Mouse (Mus musculus): Measurements from ENCODE around the gene A930033H14Rik. TPM values are rescaled to one million over a fixed set of nuclear protein-coding genes. Genes with fewer than 3 reads are reported as not detected.
A peak's percentile ranks its signal among the peaks of the same experiment; 100 is the strongest.

A930033H14Rik gene
- polyA plus RNA-seq, 1 experiment, result 1.8 TPM

DNA sequence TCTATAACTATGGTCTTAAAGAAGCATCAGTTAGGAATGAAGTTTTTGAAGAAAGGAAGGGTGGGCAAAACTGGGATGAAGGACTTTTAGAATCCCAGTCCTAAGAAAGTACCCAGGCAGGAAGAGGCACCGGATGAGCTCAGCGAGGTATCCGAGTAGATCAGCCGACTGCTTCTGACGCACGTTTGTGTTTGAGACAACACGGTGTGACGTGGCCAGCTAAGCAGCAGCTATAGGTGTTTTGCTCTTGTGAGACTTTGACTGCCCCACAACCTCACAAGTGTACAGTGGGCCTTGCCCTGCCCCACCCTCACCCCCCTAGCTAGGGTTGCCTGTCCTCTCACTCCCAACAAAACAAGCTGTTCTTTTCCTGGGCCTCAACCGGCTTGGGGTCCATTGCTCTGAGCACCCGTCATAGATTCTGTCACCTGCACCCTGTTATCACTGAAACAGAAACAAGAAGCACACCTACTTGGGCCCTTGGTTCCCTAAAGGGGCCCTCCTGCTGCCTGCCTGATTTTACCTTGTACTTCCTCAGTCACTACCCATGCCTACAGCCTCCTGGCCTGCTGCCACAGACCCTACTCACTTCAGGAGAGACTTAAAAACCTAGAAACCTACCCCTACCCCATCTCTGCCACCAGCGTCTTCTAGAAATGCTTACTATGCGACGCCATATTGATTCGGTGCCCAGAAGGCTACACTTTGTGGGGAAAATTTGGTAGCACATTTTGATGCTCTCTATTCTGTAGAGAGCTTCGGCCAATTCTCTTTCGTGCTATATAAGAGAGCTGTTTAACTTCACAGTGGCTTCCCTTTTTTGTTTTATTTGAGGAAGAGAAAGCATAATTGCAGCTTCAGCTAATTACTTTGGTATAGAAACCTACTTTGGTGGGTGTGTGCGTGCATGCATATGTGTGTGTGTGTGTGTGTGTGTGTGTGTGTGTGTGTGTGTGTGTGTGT, 39.5 kb upstream of the A930033H14Rik start:
- no peak for TF ChIP-seq POLR2A (IDR thresholded peaks at IDR 0.05; ENCODE audit: borderline replicate concordance, low read depth, low read length)
- no peak for TF ChIP-seq CTCF (IDR thresholded peaks at IDR 0.05; ENCODE audit: low read depth, low read length)
- Histone ChIP-seq H3K4me1 (ENCODE audit: control insufficient read depth, insufficient read depth, low read length) (peaks cover 38% of the 10 kb centered on the region), H3K4me3 (ENCODE audit: insufficient read depth, low read length) (peak overlapping the region; percentile 14), H3K27ac (ENCODE audit: insufficient read depth, low read depth, low read length) (peak overlapping the region; percentile 95)

GRCm38 (mm10) chr10:69251254-69251653, 38.4 kb upstream of the A930033H14Rik start:
- no peak for TF ChIP-seq POLR2A (IDR thresholded peaks at IDR 0.05; ENCODE audit: borderline replicate concordance, low read depth, low read length)
- TF ChIP-seq CTCF (IDR thresholded peaks at IDR 0.05; ENCODE audit: low read depth, low read length), result no peak

DNA sequence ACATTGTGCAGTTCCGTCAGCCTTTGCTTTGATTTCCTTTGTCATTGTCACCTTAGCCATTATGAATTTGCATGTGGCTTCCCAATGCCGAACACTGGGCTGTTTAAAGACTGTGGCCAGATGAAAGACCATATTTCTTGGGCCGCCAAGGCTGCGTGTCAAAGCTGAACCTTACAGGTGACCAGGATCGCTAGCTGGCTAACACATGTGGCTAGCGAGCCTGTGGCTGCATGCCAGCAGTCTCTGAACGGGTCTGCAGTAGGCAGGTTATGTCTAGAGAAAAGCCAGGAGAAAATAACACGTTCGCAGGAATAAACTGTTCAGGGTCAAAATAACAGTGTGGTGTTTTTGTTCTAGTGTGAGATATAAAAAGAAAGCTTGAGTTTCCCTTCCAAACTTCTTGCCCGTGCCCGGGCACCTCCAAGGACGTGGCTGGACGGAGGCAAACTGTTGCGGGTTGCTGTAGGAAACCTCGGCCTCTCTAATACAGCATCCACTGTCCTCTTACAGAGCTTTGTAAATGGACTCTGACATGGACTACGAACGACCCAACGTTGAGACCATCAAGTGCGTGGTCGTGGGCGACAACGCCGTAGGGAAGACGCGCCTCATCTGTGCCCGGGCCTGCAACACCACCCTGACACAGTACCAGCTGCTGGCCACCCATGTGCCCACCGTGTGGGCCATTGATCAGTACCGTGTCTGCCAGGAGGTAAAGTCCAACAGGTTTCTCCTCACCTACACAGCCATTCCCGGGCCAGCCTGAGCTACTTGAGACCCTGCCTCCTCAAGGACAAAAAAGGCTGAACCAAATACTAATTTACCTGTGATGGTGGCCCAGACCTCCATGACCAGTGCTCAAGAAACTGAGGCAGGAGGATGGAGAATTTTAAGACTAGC, 35.6 kb upstream of the A930033H14Rik start:
- no peak overlapping the region for H3K4me3 ChIP-seq (ENCODE audit: insufficient read depth, low read length)
- H3K4me1 ChIP-seq (ENCODE audit: control insufficient read depth, insufficient read depth, low read length), result peaks cover 32% of the 10 kb centered on the region
- H3K27ac ChIP-seq (ENCODE audit: insufficient read depth, low read depth, low read length), result no peak overlapping the region
- TF ChIP-seq CTCF (IDR thresholded peaks at IDR 0.05; ENCODE audit: low read depth, low read length), result no peak
- no peak for TF ChIP-seq POLR2A (IDR thresholded peaks at IDR 0.05; ENCODE audit: borderline replicate concordance, low read depth, low read length)

More at GRCm38 (mm10) chr10:69251254-69251653, 38.4 kb upstream of the A930033H14Rik start:
- H3K4me1 ChIP-seq (ENCODE audit: control insufficient read depth, insufficient read depth, low read length), result peaks cover 45% of the 10 kb centered on the region
- H3K4me3 ChIP-seq (ENCODE audit: insufficient read depth, low read length), result no peak overlapping the region
- no peak overlapping the region for H3K27ac ChIP-seq (ENCODE audit: insufficient read depth, low read depth, low read length)

DNA sequence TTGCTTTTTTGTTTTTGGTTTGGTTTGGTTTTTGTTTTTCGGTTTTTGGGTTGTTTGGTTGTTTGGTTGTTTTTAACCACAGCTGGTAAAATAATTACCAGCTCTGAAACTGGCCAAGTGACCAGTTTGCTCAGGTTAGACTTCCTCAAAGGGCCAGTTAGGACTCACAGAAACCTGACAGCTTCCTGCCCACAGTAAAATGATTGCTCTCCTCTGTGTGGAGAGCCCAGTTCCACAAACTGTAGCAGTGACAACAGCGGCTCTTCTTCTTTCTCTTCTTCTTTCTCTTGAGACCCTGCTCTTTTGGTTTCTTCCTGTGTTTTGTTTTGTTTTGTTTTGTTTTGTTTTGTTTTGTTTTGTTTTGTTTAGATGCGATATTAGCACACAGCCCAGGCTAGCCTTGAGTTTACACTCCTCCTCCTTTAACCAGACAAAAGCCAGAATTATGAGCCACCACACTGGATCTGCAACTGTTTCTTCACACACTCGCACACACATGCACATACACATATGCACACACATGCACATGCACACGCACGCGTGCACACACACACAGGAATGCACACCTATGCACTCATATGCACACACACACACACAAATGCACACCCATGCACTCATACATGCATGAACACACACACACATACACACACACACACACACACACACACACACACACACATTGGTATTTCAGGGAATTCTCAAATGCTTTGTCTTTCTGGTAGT, 34.6 kb upstream of the A930033H14Rik start:
- H3K27ac ChIP-seq (ENCODE audit: insufficient read depth, low read depth, low read length), result no peak overlapping the region
- H3K4me3 ChIP-seq (ENCODE audit: insufficient read depth, low read length), result no peak overlapping the region
- H3K4me1 ChIP-seq (ENCODE audit: control insufficient read depth, insufficient read depth, low read length), result peaks cover 24% of the 10 kb centered on the region

GRCm38 (mm10) chr10:69246762-69247161, 33.9 kb upstream of the A930033H14Rik start:
- H3K4me1 ChIP-seq (ENCODE audit: control insufficient read depth, insufficient read depth, low read length), result peaks cover 17% of the 10 kb centered on the region
- no peak overlapping the region for H3K4me3 ChIP-seq (ENCODE audit: insufficient read depth, low read length)
- H3K27ac ChIP-seq (ENCODE audit: insufficient read depth, low read depth, low read length), result no peak overlapping the region
- TF ChIP-seq POLR2A (IDR thresholded peaks at IDR 0.05; ENCODE audit: borderline replicate concordance, low read depth, low read length) (no peak), CTCF (IDR thresholded peaks at IDR 0.05; ENCODE audit: low read depth, low read length) (no peak)

More for the DNA sequence above, 34.6 kb upstream of the A930033H14Rik start:
- TF ChIP-seq POLR2A (IDR thresholded peaks at IDR 0.05; ENCODE audit: borderline replicate concordance, low read depth, low read length) (no peak), CTCF (IDR thresholded peaks at IDR 0.05; ENCODE audit: low read depth, low read length) (no peak)

GRCm38 (mm10) chr10:69245906-69246668, 33.2 kb upstream of the A930033H14Rik start:
- TF ChIP-seq CTCF (IDR thresholded peaks at IDR 0.05; ENCODE audit: low read depth, low read length) (no peak), POLR2A (IDR thresholded peaks at IDR 0.05; ENCODE audit: borderline replicate concordance, low read depth, low read length) (no peak)
- H3K4me1 ChIP-seq (ENCODE audit: control insufficient read depth, insufficient read depth, low read length), result peaks cover 12% of the 10 kb centered on the region
- H3K4me3 ChIP-seq (ENCODE audit: insufficient read depth, low read length), result no peak overlapping the region
- H3K27ac ChIP-seq (ENCODE audit: insufficient read depth, low read depth, low read length), result no peak overlapping the region

GRCm38 (mm10) chr10:69245151-69245550, 32.3 kb upstream of the A930033H14Rik start:
- no peak overlapping the region for H3K27ac ChIP-seq (ENCODE audit: insufficient read depth, low read depth, low read length)
- H3K4me1 ChIP-seq (ENCODE audit: control insufficient read depth, insufficient read depth, low read length), result peaks cover 13% of the 10 kb centered on the region
- no peak overlapping the region for H3K4me3 ChIP-seq (ENCODE audit: insufficient read depth, low read length)
- TF ChIP-seq POLR2A (IDR thresholded peaks at IDR 0.05; ENCODE audit: borderline replicate concordance, low read depth, low read length), result no peak
- TF ChIP-seq CTCF (IDR thresholded peaks at IDR 0.05; ENCODE audit: low read depth, low read length), result no peak

- no peak for TF ChIP-seq POLR2A (IDR thresholded peaks at IDR 0.05; ENCODE audit: borderline replicate concordance, low read depth, low read length)
- Histone ChIP-seq H3K4me1 (ENCODE audit: control insufficient read depth, insufficient read depth, low read length) (peaks cover 2% of the 10 kb centered on the region; the same call in 1 of the 2 replicates), H3K27ac (ENCODE audit: insufficient read depth, low read depth, low read length) (no peak overlapping the region), H3K4me3 (ENCODE audit: insufficient read depth, low read length) (no peak overlapping the region)
Measured at GRCm38 (mm10) chr10:69240530-69240929, 27.6 kb upstream of the A930033H14Rik start.

Measured in bone marrow macrophage, adult 2 months (primary cell).